Mouse (Mus musculus) gonadal fat pad, adult 2 months (tissue): ENCODE data around the gene 2310022B05Rik. TPM values are rescaled to one million over a fixed set of nuclear protein-coding genes. Genes with fewer than 3 reads are reported as not detected.

Experiments
- DNase-seq: peaks from one replicate; pipeline ENCODE4 v3.0.0-alpha.2; 2012; ENCODE audit warnings: low read depth
- polyA plus RNA-seq: library from polyadenylated mRNA; depleted of rRNA; stranded (reverse); fragments of >200 nt; gene quantifications from 2 replicates; pipeline ENCODE4 v1.2.3, GENCODE M21; 2012

2310022B05Rik gene
- polyA plus RNA-seq, 1 experiment = 25.8 TPM

GRCm38 (mm10) chr8:124661781-124662180 lies 1.4 kb downstream of the 2310022B05Rik start:
- DNase-seq = no peak

DNA sequence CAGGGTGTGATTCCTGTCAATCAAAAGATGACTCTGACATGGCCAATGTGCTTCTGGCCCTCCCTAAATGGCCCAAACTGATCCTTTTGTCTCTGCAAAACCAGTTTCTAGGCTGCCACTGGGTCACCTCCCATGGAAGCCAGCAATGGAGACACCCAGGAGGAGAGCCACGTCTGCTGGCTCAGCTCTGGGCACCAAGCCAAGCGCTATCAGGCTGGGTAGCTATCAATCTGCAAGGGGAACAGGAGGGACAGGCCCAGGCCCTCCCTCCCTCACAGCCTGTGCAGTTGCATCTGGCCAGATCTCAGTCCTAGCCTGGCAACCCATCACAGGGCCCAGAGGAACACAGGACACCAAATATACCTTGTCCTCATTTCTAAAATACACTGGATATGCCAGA lies 4.8 kb downstream of the 2310022B05Rik start:
- no peak for DNase-seq

DNA sequence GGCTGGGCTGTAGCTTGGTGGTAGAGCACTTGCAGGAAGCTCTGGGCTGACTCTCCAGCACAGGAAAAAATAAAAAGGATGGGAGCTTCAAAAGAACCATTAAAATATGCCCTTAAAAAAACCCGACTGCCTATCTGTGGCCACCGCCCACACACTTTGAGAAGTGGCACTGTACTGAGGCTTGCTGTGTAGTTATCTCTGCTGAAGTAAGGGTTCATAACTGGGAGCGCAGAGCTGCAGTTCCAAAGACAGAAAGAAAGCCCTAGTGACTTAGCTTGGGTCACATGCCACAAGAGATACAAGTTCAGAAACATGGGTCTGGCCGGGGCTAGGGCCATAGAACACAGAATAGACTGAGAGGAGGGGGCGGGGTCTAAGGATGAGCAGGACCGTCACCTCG lies 5.2 kb downstream of the 2310022B05Rik start:
- DNase-seq = no peak

GRCm38 (mm10) chr8:124653568-124654475 lies 9.3 kb downstream of the 2310022B05Rik start:
- DNase-seq = no peak

DNA sequence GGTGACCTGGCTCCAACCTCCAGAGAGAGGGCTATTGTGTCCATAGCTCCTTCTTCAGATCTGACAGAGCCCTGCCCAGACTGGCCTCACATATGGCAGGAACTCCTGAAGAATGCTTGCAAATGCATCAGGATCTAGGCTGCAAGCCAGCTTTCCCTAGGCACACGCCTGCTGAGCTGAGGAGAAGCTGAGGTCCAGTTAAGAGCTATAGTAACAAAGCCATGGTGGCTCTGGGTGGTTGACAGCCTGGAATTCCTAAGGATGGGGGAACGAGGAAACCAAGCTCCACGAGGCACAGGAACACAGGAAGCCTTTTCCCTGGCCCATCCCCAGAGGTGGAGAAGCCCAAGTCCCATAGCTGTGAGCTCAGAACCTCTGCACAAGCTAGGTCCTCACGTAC lies 10.6 kb downstream of the 2310022B05Rik start:
- DNase-seq = no peak

DNA sequence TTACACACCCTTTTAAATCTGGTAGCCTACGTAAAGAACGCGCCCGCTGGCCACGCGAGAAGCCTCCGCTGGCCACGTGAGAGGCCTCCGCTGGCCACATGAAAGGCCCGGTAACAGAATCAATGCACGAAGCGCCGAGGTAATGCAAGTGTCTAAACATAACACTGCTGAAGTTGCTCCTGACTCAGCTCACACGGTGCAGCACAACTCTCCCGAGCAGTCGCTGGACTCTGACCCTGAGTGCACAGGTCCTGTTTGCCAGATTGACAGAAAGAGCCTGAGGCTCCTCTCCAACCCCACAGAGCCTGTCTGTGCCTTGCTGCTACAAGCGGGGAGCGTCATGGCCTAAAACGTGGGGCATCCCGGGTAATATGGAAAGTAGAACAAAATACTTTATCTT lies 11.4 kb downstream of the 2310022B05Rik start:
- DNase-seq = no peak

DNA sequence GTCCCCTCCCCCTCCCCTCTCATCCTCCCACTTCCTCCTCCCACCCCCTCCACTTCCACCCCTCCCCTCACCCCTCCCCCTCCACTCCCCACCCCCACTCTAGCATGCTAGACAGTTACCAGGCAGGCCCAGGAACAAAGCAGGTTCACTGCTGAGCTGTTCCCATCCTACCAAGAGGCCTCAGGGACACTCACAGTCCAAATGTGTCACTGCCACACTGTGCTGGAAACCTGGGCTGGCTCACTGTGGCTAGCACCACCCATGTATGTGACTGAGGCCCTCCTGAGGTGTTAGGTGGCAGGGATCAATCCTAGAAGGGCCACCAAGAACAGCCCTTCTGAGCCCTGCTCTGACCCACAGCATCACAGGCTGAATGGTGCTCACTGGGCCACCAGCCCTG lies 14.9 kb downstream of the 2310022B05Rik start:
- DNase-seq = no peak

GRCm38 (mm10) chr8:124643540-124644339 lies 19.4 kb downstream of the 2310022B05Rik start:
- no peak for DNase-seq

GRCm38 (mm10) chr8:124641599-124641998 lies 21.6 kb downstream of the 2310022B05Rik start:
- no peak for DNase-seq

DNA sequence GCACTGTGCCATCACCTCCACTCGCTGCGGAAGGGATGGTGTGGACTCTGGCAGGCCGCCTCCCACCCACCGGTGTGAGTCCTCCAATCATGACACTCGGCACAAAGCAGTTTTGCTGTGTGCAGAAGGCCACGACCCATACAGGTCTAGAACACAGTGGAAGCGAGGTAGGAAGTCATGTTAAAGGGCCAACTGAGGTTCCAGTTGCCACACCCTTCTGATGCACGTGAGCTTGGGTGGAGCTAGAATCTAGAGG lies 28.0 kb downstream of the 2310022B05Rik start:
- DNase-seq = no peak

GRCm38 (mm10) chr8:124634411-124635246 lies 28.5 kb downstream of the 2310022B05Rik start:
- DNase-seq = no peak

DNA sequence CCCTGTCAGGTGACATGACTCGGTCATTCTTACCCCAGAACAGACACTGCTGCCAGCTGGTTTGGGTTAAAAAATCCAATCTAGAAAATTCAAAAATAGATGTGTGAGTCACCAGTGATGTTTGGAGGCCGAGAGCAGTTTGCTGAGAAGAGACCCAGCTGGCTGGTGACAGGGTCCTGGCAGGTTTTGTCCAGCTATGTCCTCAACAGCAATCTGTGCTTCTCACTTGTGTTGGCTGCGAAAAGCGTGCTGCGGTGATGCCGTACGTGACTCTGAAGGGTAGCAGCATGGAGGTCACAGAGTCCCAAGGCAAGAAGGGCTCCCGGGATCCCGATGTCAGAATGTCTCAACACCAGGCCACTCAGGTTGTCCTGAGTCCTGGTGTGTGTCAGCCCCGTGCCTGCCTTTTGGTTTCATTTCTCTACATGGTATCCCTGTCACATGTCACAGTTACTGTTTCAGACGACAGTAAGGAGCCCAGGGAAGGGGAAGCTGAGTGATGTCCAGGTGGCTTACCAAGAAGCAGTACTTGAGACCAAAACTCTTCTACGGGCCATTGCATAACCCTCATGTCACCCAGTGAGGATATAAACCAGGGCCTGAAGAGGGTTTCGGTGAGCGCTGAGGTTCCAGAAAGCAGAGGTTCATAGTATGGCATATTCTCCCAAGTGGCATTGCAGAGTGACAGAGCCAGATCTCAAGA lies 30.0 kb downstream of the 2310022B05Rik start:
- no peak for DNase-seq

DNA sequence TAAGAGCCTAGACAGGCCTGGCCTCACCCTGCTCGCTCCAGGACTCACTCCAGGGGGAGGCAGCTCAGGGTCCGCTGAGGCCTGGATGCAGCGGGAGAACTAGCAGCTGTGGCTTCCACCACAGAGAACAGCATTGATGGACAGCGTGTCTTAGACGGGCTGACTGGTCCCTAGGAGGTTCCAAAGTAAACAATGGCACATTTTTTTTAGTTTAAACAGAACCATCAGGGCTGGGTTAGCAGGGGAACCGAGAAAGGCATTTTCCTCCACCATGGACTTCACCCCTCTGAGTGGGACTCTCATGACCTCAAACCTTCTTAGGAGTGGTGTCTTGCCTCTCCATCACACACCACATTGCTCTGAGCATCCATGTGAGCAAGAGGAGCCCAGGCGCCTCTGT lies 31.2 kb downstream of the 2310022B05Rik start:
- DNase-seq = no peak

GRCm38 (mm10) chr8:124630891-124631290 lies 32.3 kb downstream of the 2310022B05Rik start:
- no peak for DNase-seq

DNA sequence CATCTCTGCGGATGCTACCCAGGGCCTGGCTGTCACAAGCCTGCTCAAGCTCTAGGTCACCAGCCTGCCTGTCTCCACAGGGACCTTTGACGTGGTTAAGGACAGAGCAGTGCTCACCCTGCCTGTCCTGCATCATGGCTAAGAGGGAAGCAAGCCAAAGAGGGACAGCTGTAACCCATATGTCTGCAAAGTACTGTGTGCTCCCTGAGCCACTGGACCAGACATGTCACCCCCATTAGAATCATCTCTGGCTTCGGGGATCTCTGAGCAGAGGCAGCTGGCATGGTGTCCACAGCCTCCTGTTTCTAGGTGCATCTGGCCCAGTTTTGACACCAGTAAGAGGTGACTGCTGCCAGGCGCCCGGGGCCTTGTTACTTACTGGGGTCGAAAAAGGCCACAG lies 32.7 kb downstream of the 2310022B05Rik start:
- no peak for DNase-seq

DNA sequence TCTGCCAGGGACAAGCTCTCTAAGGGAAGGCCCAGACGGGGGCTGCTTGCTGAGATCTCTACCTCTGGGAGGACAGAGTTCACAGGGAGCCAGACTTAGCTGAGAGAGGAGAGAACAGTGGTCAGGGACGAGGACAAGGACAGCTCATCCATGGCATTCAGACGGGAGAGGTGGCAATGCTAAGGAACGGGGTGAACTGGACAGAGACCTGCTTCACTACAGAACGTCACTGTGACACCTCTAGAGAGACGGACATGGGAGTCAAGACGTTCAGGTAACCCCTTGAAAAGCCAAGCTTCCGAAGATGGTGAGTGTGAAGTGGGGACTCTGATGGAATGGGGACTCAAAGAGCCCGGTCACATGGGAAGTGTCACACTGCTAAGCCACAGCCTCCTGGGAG lies 36.9 kb downstream of the 2310022B05Rik start:
- DNase-seq = no peak

GRCm38 (mm10) chr8:124621255-124621654 lies 41.9 kb downstream of the 2310022B05Rik start:
- DNase-seq = no peak

- no peak for DNase-seq
Measured at GRCm38 (mm10) chr8:124618252-124618651, 44.9 kb downstream of the 2310022B05Rik start.

DNA sequence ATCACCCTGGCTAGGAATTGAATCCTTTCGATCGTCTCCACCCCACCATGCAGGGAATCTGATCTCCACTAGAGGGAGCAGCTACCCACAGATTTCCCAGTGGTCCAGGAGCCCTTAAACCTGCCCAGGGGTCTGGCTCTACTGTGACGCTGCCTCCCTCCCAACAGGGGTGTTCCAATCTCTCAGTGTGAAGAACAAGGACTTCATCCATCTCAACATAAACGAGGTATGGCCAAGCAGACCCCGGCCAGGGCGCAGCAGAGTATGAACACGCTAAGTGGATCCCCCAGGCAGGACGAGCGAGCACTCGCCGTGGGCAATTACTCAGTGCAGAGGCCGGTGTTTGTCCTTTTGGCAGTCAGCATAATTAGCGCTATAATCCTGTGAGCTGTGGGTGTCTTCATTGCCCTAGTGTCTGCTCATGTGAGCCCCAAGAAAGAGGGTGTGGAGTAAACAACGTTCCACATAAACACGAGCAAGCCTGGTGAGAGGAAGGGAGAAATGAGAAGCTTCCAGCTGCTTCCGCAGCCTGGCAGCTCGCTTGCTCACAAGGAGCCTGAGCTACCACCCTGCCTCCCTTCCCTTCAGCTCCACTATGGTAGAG lies 45.8 kb downstream of the 2310022B05Rik start:
- no peak for DNase-seq

- DNase-seq = no peak
Measured at GRCm38 (mm10) chr8:124614325-124614724, 48.8 kb downstream of the 2310022B05Rik start.

DNA sequence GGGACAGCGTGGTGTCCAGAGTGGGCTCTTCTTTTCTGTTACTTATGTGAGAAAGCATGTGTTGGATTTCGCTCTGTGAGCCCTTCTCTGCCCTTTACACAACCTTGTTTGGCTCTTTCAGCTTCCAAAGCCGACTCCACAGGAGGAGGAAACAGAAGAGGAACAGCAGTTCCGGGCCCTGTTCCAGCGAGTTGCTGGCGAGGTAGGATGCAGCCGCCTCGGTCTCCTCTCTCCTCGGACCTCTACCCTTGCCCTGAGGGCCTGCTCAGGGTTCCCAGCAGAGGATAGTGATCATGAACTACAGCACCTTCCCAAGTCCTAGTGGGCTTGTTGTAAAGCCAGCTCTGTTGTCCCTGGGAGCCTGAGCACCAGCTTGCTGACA lies 54.2 kb downstream of the 2310022B05Rik start:
- no peak for DNase-seq
